Mouse (Mus musculus) myocyte (in vitro differentiated cells): ENCODE measurements around the gene Dcp1b. TPM values are rescaled to one million over a fixed set of nuclear protein-coding genes. Genes with fewer than 3 reads are reported as not detected.

Experiments
- H3K27me3 ChIP-seq: one replicate; pipeline ENCODE4 v1.6.1; 2011; ENCODE audit not compliant: control insufficient read depth, insufficient read depth, insufficient read length
- H3K36me3 ChIP-seq: one replicate; pipeline ENCODE4 v1.6.1; 2011; ENCODE audit not compliant: control insufficient read depth, insufficient read depth
- H3K4me2 ChIP-seq: one replicate; pipeline ENCODE4 v1.6.1; 2011; ENCODE audit warnings: low read depth, control low read depth
- H3K4me3 ChIP-seq: one replicate; pipeline ENCODE4 v1.5.1; 2011; ENCODE audit warnings: mild to moderate bottlenecking, control low read depth, moderate library complexity
- H3K79me2 ChIP-seq: one replicate; pipeline ENCODE4 v1.6.1; 2011; ENCODE audit not compliant: control insufficient read depth, insufficient read depth
- H3ac ChIP-seq: one replicate; pipeline ENCODE4 v1.6.1; 2011; ENCODE audit not compliant: control insufficient read depth, insufficient read length
- CEBPB ChIP-seq: IDR thresholded peaks from 2 replicates; pipeline ENCODE4 v1.6.1; 2011; ENCODE audit warnings: mild to moderate bottlenecking, moderate library complexity; ENCODE audit not compliant: poor library complexity, insufficient read depth, severe bottlenecking
- E2F4 ChIP-seq: IDR thresholded peaks from one replicate; pipeline ENCODE4 v1.6.1; 2011; ENCODE audit warnings: mild to moderate bottlenecking, control low read depth, moderate library complexity; ENCODE audit not compliant: insufficient read depth
- MAX ChIP-seq: IDR thresholded peaks from one replicate; pipeline ENCODE4 v1.6.1; 2011; ENCODE audit warnings: low read depth, mild to moderate bottlenecking, control low read depth
- MYOD1 ChIP-seq, 3 experiments: IDR thresholded peaks; one replicate each; pipeline ENCODE4 v1.6.1; 2011; ENCODE audit warnings: control low read depth in 2 of 3, low read depth in 2 of 3, mild to moderate bottlenecking in 2 of 3, moderate library complexity in 1 of 3; ENCODE audit not compliant: insufficient read length in 2 of 3, control insufficient read depth in 1 of 3
- MYOG ChIP-seq, 3 experiments: IDR thresholded peaks; one replicate each; pipeline ENCODE4 v1.6.1; 2011; ENCODE audit warnings: control low read depth in 2 of 3, low read depth in 2 of 3, mild to moderate bottlenecking in 2 of 3; ENCODE audit not compliant: insufficient read length in 2 of 3, control insufficient read depth in 1 of 3, insufficient read depth in 1 of 3
- POLR2A ChIP-seq: IDR thresholded peaks from one replicate; pipeline ENCODE4 v1.6.1; 2011; ENCODE audit warnings: low read depth, mild to moderate bottlenecking, control low read depth, moderate library complexity; ENCODE audit not compliant: insufficient read length
- POLR2AphosphoS2 ChIP-seq: IDR thresholded peaks from one replicate; pipeline ENCODE4 v1.6.1; 2011; ENCODE audit warnings: low read depth, control low read depth; ENCODE audit not compliant: insufficient read length
- REST ChIP-seq: IDR thresholded peaks from one replicate; pipeline ENCODE4 v1.6.1; 2011; ENCODE audit warnings: mild to moderate bottlenecking, control low read depth, moderate library complexity; ENCODE audit not compliant: insufficient read depth, insufficient read length
- SRF ChIP-seq: IDR thresholded peaks from one replicate; pipeline ENCODE4 v1.6.1; 2011; ENCODE audit warnings: low read depth; ENCODE audit not compliant: control insufficient read depth, insufficient read length
- TCF12 ChIP-seq: IDR thresholded peaks from one replicate; pipeline ENCODE4 v1.6.1; 2011; ENCODE audit warnings: mild to moderate bottlenecking, control low read depth; ENCODE audit not compliant: poor library complexity, insufficient read depth, severe bottlenecking
- TCF3 ChIP-seq: IDR thresholded peaks from one replicate; pipeline ENCODE4 v1.6.1; 2011; ENCODE audit warnings: low read depth, control low read depth; ENCODE audit not compliant: insufficient read length
- USF1 ChIP-seq: IDR thresholded peaks from one replicate; pipeline ENCODE4 v1.6.1; 2011; ENCODE audit warnings: low read depth, mild to moderate bottlenecking, control low read depth, moderate library complexity
- polyA plus RNA-seq: library from polyadenylated mRNA; unstranded; fragments of >200 nt; fragmentation: generic; extraction: Trizol; gene quantifications from one replicate; pipeline ENCODE4 v1.2.1, GENCODE M21; 2012; ENCODE audit warnings: missing spikeins

Dcp1b gene
- polyA plus RNA-seq, 1 experiment = 2.8 TPM

- H3K27me3 ChIP-seq = no peaks in the 10 kb centered on the region
- no peak for TF ChIP-seq REST
- TF ChIP-seq E2F4 = no peak
- TF ChIP-seq POLR2A = no peak
- no peak for TF ChIP-seq MYOG (IDR thresholded peaks at IDR 0.05; ENCODE audit: control insufficient read depth in 1 of 3, insufficient read depth in 1 of 3, insufficient read length in 2 of 3, low read depth in 2 of 3)
- no peak for TF ChIP-seq MYOD1 (IDR thresholded peaks at IDR 0.05; ENCODE audit: control insufficient read depth in 1 of 3, insufficient read length in 2 of 3, low read depth in 2 of 3)
- TF ChIP-seq TCF12 = no peak
- TF ChIP-seq CEBPB = no peak
- H3K36me3 ChIP-seq = no peaks in the 10 kb centered on the region
- H3K79me2 ChIP-seq = no peaks in the 10 kb centered on the region
- no peak overlapping the region for H3ac ChIP-seq
- no peak overlapping the region for H3K4me3 ChIP-seq
- H3K4me2 ChIP-seq = no peak overlapping the region
Observed at GRCm38 (mm10) chr6:119214190-119214589, 39.1 kb downstream of the Dcp1b start.

GRCm38 (mm10) chr6:119215040-119215613 is 40.1 kb downstream of the Dcp1b start:
- H3K36me3 ChIP-seq = no peaks in the 10 kb centered on the region
- no peak for TF ChIP-seq MYOG (IDR thresholded peaks at IDR 0.05; ENCODE audit: control insufficient read depth in 1 of 3, insufficient read depth in 1 of 3, insufficient read length in 2 of 3, low read depth in 2 of 3)
- TF ChIP-seq SRF = no peak
- H3K4me3 ChIP-seq = no peak overlapping the region

GRCm38 (mm10) chr6:119217661-119218060 is 42.6 kb downstream of the Dcp1b start:
- TF ChIP-seq MYOG (IDR thresholded peaks at IDR 0.05; ENCODE audit: control insufficient read depth in 1 of 3, insufficient read depth in 1 of 3, insufficient read length in 2 of 3, low read depth in 2 of 3) (no peak), USF1 (no peak), E2F4 (no peak), SRF (no peak), REST (no peak), POLR2AphosphoS2 (no peak), MYOD1 (IDR thresholded peaks at IDR 0.05; ENCODE audit: control insufficient read depth in 1 of 3, insufficient read length in 2 of 3, low read depth in 2 of 3) (no peak), MAX (no peak), TCF12 (no peak), POLR2A (no peak), CEBPB (no peak), TCF3 (no peak)
- Histone ChIP-seq H3K4me3 (no peak overlapping the region), H3K4me2 (no peak overlapping the region), H3K27me3 (no peaks in the 10 kb centered on the region), H3ac (no peak overlapping the region), H3K36me3 (no peaks in the 10 kb centered on the region), H3K79me2 (no peaks in the 10 kb centered on the region)

More at GRCm38 (mm10) chr6:119215040-119215613, 40.1 kb downstream of the Dcp1b start:
- Histone ChIP-seq H3K79me2 (no peaks in the 10 kb centered on the region), H3K27me3 (no peaks in the 10 kb centered on the region), H3K4me2 (no peak overlapping the region), H3ac (no peak overlapping the region)

GRCm38 (mm10) chr6:119218591-119218990 is 43.5 kb downstream of the Dcp1b start:
- Histone ChIP-seq H3K36me3 (no peaks in the 10 kb centered on the region), H3K79me2 (no peaks in the 10 kb centered on the region), H3K4me2 (no peak overlapping the region), H3K4me3 (no peak overlapping the region), H3K27me3 (no peaks in the 10 kb centered on the region), H3ac (no peak overlapping the region)
- TF ChIP-seq SRF (no peak), TCF3 (no peak), MAX (no peak)

GRCm38 (mm10) chr6:119219237-119219870 is 44.3 kb downstream of the Dcp1b start:
- H3K79me2 ChIP-seq = no peaks in the 10 kb centered on the region
- no peak overlapping the region for H3ac ChIP-seq
- H3K27me3 ChIP-seq = no peaks in the 10 kb centered on the region
- H3K4me2 ChIP-seq = no peak overlapping the region
- no peaks in the 10 kb centered on the region for H3K36me3 ChIP-seq
- TF ChIP-seq CEBPB (no peak), REST (no peak), TCF3 (no peak)
- H3K4me3 ChIP-seq = no peak overlapping the region
